Comparison of ENCODE assay signal across 17 mouse cellular contexts in genomic region chr14:20626447-20626846, GRCm38 (mm10). TPM values are rescaled to one million over a fixed set of nuclear protein-coding genes. Genes with fewer than 3 reads are reported as not detected.
"Had no signal": no experiment of that assay in that cellular context is flagged by ENCODE, and none has a peak within 500 bp of the region (broad histone marks: within the 10 kb centered on the region; RNA-seq: fewer than 3 reads in every experiment).

No protein-coding gene starts in this region.

- H3K36me3 ChIP-seq: neural tube, embryonic 15.5 days; stomach, embryonic 15.5 days had no signal

- H3K4me1 ChIP-seq: neural tube, embryonic 15.5 days; stomach, embryonic 15.5 days had no signal

- H3K4me3 ChIP-seq: neural tube, embryonic 15.5 days; stomach, embryonic 15.5 days had no signal

- H3K27ac ChIP-seq: neural tube, embryonic 15.5 days; stomach, embryonic 15.5 days; stomach, postnatal 0 days had no signal

- H3K27me3 ChIP-seq: neural tube, embryonic 15.5 days; stomach, embryonic 15.5 days had no signal

- H3K9me3 ChIP-seq: neural tube, embryonic 15.5 days; stomach, embryonic 15.5 days had no signal

- DNase-seq: right cerebral cortex, adult 18-20 months; right cerebral cortex, postnatal 14 days; right cerebral cortex, postnatal 25 days; right cerebral cortex, postnatal 4 days; spleen, adult 18-20 months; thymus, adult 18-20 months; thymus, adult 2 months; thymus, postnatal 14 days; thymus, postnatal 25 days; thymus, postnatal 36 days; thymus, postnatal 4 days had no signal

- H3K4me2 ChIP-seq: neural tube, embryonic 15.5 days; stomach, embryonic 15.5 days had no signal

- H3K9ac ChIP-seq: neural tube, embryonic 15.5 days; stomach, embryonic 15.5 days had no signal

RNA-seq across cellular contexts. Expression of gene Myoz1, which starts 29.9 kb away (rescaled TPM):
- total RNA-seq: neutrophil, adult 5-6 weeks had no signal
- polyA plus RNA-seq: small intestine, adult 2 months; spleen, adult 2 months had no signal

RNA-seq across cellular contexts. Expression of gene Synpo2l, which starts 41.7 kb away (rescaled TPM):
- total RNA-seq: neutrophil, adult 5-6 weeks had no signal
